Mouse (Mus musculus) intestine, embryonic 14.5 days (tissue): ENCODE results near the gene Cplx2. TPM values are rescaled to one million over a fixed set of nuclear protein-coding genes. Genes with fewer than 3 reads are reported as not detected.

Source experiments
- ATAC-seq: fragments of 200-750 bp; cut with Nextera tagmentation; replicated peaks from 2 replicates; pipeline ENCODE4 v1.8.0; 2017; ENCODE audit warnings: low read depth, moderate number of reproducible peaks, moderate TSS enrichment, moderate library complexity; ENCODE audit not compliant: low FRiP score, low TSS enrichment
- DNase-seq: peaks from one replicate; pipeline ENCODE4 v3.0.0-alpha.2; 2018; ENCODE audit warnings: low spot score
- H3K27ac ChIP-seq: fragments of 300-500 bp; sonication (generic); 2 replicates; pipeline ENCODE4 v1.5.1; 2014; ENCODE audit warnings: low read depth, mild to moderate bottlenecking, control low read depth
- H3K27me3 ChIP-seq: fragments of 300-500 bp; sonication (generic); replicated peaks from 2 replicates; pipeline ENCODE4 v1.6.1; 2014; ENCODE audit warnings: low read length, control low read depth; ENCODE audit not compliant: control insufficient read depth, insufficient read depth
- H3K36me3 ChIP-seq: fragments of 300-500 bp; sonication (generic); 2 replicates; pipeline ENCODE4 v1.6.1; 2014; ENCODE audit warnings: low read length, control low read depth; ENCODE audit not compliant: control insufficient read depth, insufficient read depth
- H3K4me1 ChIP-seq: fragments of 300-500 bp; sonication (generic); replicated peaks from 2 replicates; pipeline ENCODE4 v1.6.1; 2014; ENCODE audit warnings: low read length, control low read depth, mixed read lengths; ENCODE audit not compliant: control insufficient read depth, insufficient read depth
- H3K4me2 ChIP-seq: fragments of 300-500 bp; sonication (generic); 2 replicates; pipeline ENCODE4 v1.6.1; 2014; ENCODE audit warnings: low read length
- H3K4me3 ChIP-seq: fragments of 300-500 bp; sonication (generic); 2 replicates; pipeline ENCODE4 v1.5.1; 2014; ENCODE audit warnings: low read depth, low read length, control low read depth, mixed read lengths
- H3K9ac ChIP-seq: fragments of 300-500 bp; sonication (generic); 2 replicates; pipeline ENCODE4 v1.6.1; 2014; ENCODE audit warnings: mild to moderate bottlenecking, low read length
- H3K9me3 ChIP-seq: fragments of 300-500 bp; sonication (generic); 2 replicates; pipeline ENCODE4 v1.6.1; 2016; ENCODE audit warnings: low read length, control low read depth; ENCODE audit not compliant: control insufficient read depth
- WGBS: fragments of 180-500 bp; shearing (Covaris S2); extraction: QIAGEN DNeasy Blood & Tissue Kit; methylation state at CpG from one replicate; pipeline ENCODE4 v1.1.7; 2014; 5-methylcytosine and 5-hydroxymethylcytosine counted together
- polyA plus RNA-seq: library from polyadenylated mRNA; unstranded; fragments of >200 nt; fragmentation: Nextera tagmentation; extraction: Ambion mirVana; gene quantifications from 2 replicates; pipeline ENCODE4 v1.2.1, GENCODE M21; 2014

The Cplx2 gene
- polyA plus RNA-seq, 1 experiment from 2014 or later, result 6.7 TPM

- Histone ChIP-seq H3K4me1 (0 out of 2 replicates have a peak, but pooled peaks cover 2% of the 10 kb centered on the region), H3K9me3 (no peaks in the 10 kb centered on the region), H3K36me3 (no peaks in the 10 kb centered on the region), H3K4me2 (no peak overlapping the region), H3K27ac (no peak overlapping the region), H3K4me3 (no peak overlapping the region), H3K9ac (no peak overlapping the region), H3K27me3 (no peaks in the 10 kb centered on the region)
- WGBS, result 40% methylated on average over 8 of the region's 8 CpGs
- DNase-seq, result no peak
- no peak for ATAC-seq
These were observed 18.9 kb downstream of the Cplx2 start for GRCm38 (mm10) chr13:54389971-54390564.

- Histone ChIP-seq H3K4me3 (no peak overlapping the region), H3K9ac (no peak overlapping the region), H3K27ac (no peak overlapping the region), H3K27me3 (no peaks in the 10 kb centered on the region), H3K4me1 (0 out of 2 replicates have a peak, but pooled peaks cover 2% of the 10 kb centered on the region), H3K9me3 (no peaks in the 10 kb centered on the region), H3K4me2 (no peak overlapping the region), H3K36me3 (no peaks in the 10 kb centered on the region)
- ATAC-seq, result no peak
- no peak for DNase-seq
- 87% methylated on average over 7 of the region's 7 CpGs for WGBS
These were observed 19.4 kb downstream of the Cplx2 start for GRCm38 (mm10) chr13:54390565-54391013.

- no peak overlapping the region for H3K27ac ChIP-seq
- no peaks in the 10 kb centered on the region for H3K36me3 ChIP-seq
- no peaks in the 10 kb centered on the region for H3K9me3 ChIP-seq
- no peak for DNase-seq
- no peaks in the 10 kb centered on the region for H3K27me3 ChIP-seq
- no peak overlapping the region for H3K9ac ChIP-seq
- WGBS, result 92% methylated on average over 4 of the region's 4 CpGs
- no peak for ATAC-seq
- H3K4me2 ChIP-seq, result no peak overlapping the region
- H3K4me3 ChIP-seq, result no peak overlapping the region
- 0 out of 2 replicates have a peak, but pooled peaks cover 2% of the 10 kb centered on the region for H3K4me1 ChIP-seq
These were observed 20.2 kb downstream of the Cplx2 start for GRCm38 (mm10) chr13:54391313-54391712.

GRCm38 (mm10) chr13:54397069-54397468 is 25.9 kb downstream of the Cplx2 start:
- Histone ChIP-seq H3K27me3 (no peaks in the 10 kb centered on the region), H3K36me3 (no peaks in the 10 kb centered on the region), H3K4me3 (no peak overlapping the region), H3K4me1 (no peaks in the 10 kb centered on the region), H3K27ac (no peak overlapping the region), H3K4me2 (no peak overlapping the region), H3K9ac (no peak overlapping the region), H3K9me3 (no peaks in the 10 kb centered on the region)
- 58% methylated on average over 4 of the region's 4 CpGs for WGBS
- ATAC-seq, result no peak
- no peak for DNase-seq

- no peak for DNase-seq
These were observed 29.5 kb downstream of the Cplx2 start for GRCm38 (mm10) chr13:54400565-54401179.

GRCm38 (mm10) chr13:54401180-54401569 is 30.0 kb downstream of the Cplx2 start:
- no peaks in the 10 kb centered on the region for H3K36me3 ChIP-seq
- H3K27me3 ChIP-seq, result no peaks in the 10 kb centered on the region
- no peak overlapping the region for H3K27ac ChIP-seq
- H3K9me3 ChIP-seq, result no peaks in the 10 kb centered on the region; the same call in 1 of the 2 replicates
- WGBS, result 56% methylated on average over 5 of the region's 5 CpGs
- no peak overlapping the region for H3K4me2 ChIP-seq
- peaks cover 7% of the 10 kb centered on the region for H3K4me1 ChIP-seq
- no peak overlapping the region for H3K4me3 ChIP-seq
- no peak for DNase-seq
- ATAC-seq, result no peak
- H3K9ac ChIP-seq, result no peak overlapping the region

More at GRCm38 (mm10) chr13:54400565-54401179, 29.5 kb downstream of the Cplx2 start:
- no peak overlapping the region for H3K4me2 ChIP-seq
- H3K27me3 ChIP-seq, result no peaks in the 10 kb centered on the region
- H3K4me3 ChIP-seq, result no peak overlapping the region
- no peaks in the 10 kb centered on the region; the same call in 1 of the 2 replicates for H3K9me3 ChIP-seq
- no peaks in the 10 kb centered on the region for H3K36me3 ChIP-seq
- peaks cover 7% of the 10 kb centered on the region for H3K4me1 ChIP-seq
- no peak overlapping the region for H3K9ac ChIP-seq
- no peak for ATAC-seq
- H3K27ac ChIP-seq, result no peak overlapping the region
- WGBS, result 42% methylated on average over 7 of the region's 7 CpGs

GRCm38 (mm10) chr13:54402346-54402745 is 31.2 kb downstream of the Cplx2 start:
- WGBS, result 68% methylated on average over 4 of the region's 4 CpGs
- no peak for DNase-seq
- no peak overlapping the region for H3K27ac ChIP-seq

GRCm38 (mm10) chr13:54403224-54404070 is 32.3 kb downstream of the Cplx2 start:
- ATAC-seq, result no peak
- Histone ChIP-seq H3K4me3 (no peak overlapping the region), H3K9me3 (no peaks in the 10 kb centered on the region; the same call in 1 of the 2 replicates), H3K27ac (no peak overlapping the region), H3K4me2 (no peak overlapping the region), H3K27me3 (no peaks in the 10 kb centered on the region), H3K4me1 (peaks cover 7% of the 10 kb centered on the region), H3K36me3 (no peaks in the 10 kb centered on the region), H3K9ac (no peak overlapping the region)
- WGBS, result 30% methylated on average over 17 of the region's 17 CpGs
- DNase-seq, result no peak

More at GRCm38 (mm10) chr13:54402346-54402745, 31.2 kb downstream of the Cplx2 start:
- no peak overlapping the region for H3K4me3 ChIP-seq
- no peak for ATAC-seq
- no peak overlapping the region for H3K9ac ChIP-seq
- no peaks in the 10 kb centered on the region for H3K36me3 ChIP-seq
- H3K4me1 ChIP-seq, result peaks cover 7% of the 10 kb centered on the region
- H3K4me2 ChIP-seq, result no peak overlapping the region
- H3K27me3 ChIP-seq, result no peaks in the 10 kb centered on the region
- no peaks in the 10 kb centered on the region; the same call in 1 of the 2 replicates for H3K9me3 ChIP-seq
